Comparison of ENCODE assay signal across 20 mouse cellular contexts in genomic region chr1:163893774-163894527, GRCm38 (mm10). TPM values are rescaled to one million over a fixed set of nuclear protein-coding genes. Genes with fewer than 3 reads are reported as not detected.
DNase-seq lines count a peak whose midpoint lies in the region; ATAC-seq and TF ChIP-seq lines count a peak whose summit lies in the region.
"Had no signal": no experiment of that assay in that cellular context is flagged by ENCODE, and none has a peak within 500 bp of the region (broad histone marks: within the 10 kb centered on the region; RNA-seq: fewer than 3 reads in every experiment).

No protein-coding gene starts in this region.

- no peak overlapping the region for H3K4me2 ChIP-seq in midbrain, embryonic 16.5 days (ENCODE audit: low read length)
- no peak overlapping the region for H3K4me2 ChIP-seq in midbrain, embryonic 11.5 days
- H3K4me2 ChIP-seq: forebrain, embryonic 13.5 days; hindbrain, embryonic 13.5 days; kidney, embryonic 15.5 days had no signal

- H3K27ac ChIP-seq in heart, adult 2 months, result no peak overlapping the region
- H3K27ac ChIP-seq in midbrain, embryonic 16.5 days (ENCODE audit: low read length), result no peak overlapping the region
- no peak overlapping the region for H3K27ac ChIP-seq in midbrain, embryonic 11.5 days (ENCODE audit: low read depth, low read length)
- H3K27ac ChIP-seq in embryonic fibroblast, embryonic 13.5 days (ENCODE audit: insufficient read depth, low read length), result peak overlapping the region; percentile 53
- H3K27ac ChIP-seq: forebrain, embryonic 13.5 days; hindbrain, embryonic 13.5 days; kidney, embryonic 15.5 days had no signal

- TF ChIP-seq EP300 in heart, adult 2 months (IDR thresholded peaks at IDR 0.05; ENCODE audit: insufficient read depth, low read depth, low read length), result no peak

- H3K9me3 ChIP-seq in midbrain, embryonic 16.5 days (replicated peaks; ENCODE audit: control insufficient read depth, low read length, poor library complexity, severe bottlenecking), result no peaks in the 10 kb centered on the region
- H3K9me3 ChIP-seq in midbrain, embryonic 11.5 days (ENCODE audit: control insufficient read depth, low read length), result no peaks in the 10 kb centered on the region
- H3K9me3 ChIP-seq: forebrain, embryonic 13.5 days; hindbrain, embryonic 13.5 days; kidney, embryonic 15.5 days had no signal

- H3K36me3 ChIP-seq in heart, adult 2 months (ENCODE audit: control insufficient read depth, insufficient read depth, low read length), result no peaks in the 10 kb centered on the region
- 0 out of 2 replicates have a peak, but pooled peaks cover 3% of the 10 kb centered on the region for H3K36me3 ChIP-seq in midbrain, embryonic 16.5 days (ENCODE audit: control insufficient read depth, insufficient read depth, low read length)
- no peaks in the 10 kb centered on the region for H3K36me3 ChIP-seq in midbrain, embryonic 11.5 days (ENCODE audit: control insufficient read depth, insufficient read depth, low read length)
- H3K36me3 ChIP-seq: kidney, embryonic 15.5 days had no signal

- 66% methylated on average over 11 of the region's 11 CpGs for WGBS in heart, adult 2 months
- WGBS in midbrain, embryonic 16.5 days, result 72% methylated on average over 11 of the region's 11 CpGs
- 80% methylated on average over 11 of the region's 11 CpGs for WGBS in midbrain, embryonic 11.5 days

- H3K27me3 ChIP-seq in heart, adult 2 months (ENCODE audit: control insufficient read depth, insufficient read depth, low read length), result no peaks in the 10 kb centered on the region
- no peaks in the 10 kb centered on the region for H3K27me3 ChIP-seq in midbrain, embryonic 16.5 days (ENCODE audit: control insufficient read depth, insufficient read depth, low read depth, low read length)
- H3K27me3 ChIP-seq in midbrain, embryonic 11.5 days (ENCODE audit: control insufficient read depth, insufficient read depth, low read length), result no peaks in the 10 kb centered on the region
- H3K27me3 ChIP-seq: forebrain, embryonic 13.5 days; hindbrain, embryonic 13.5 days; kidney, embryonic 15.5 days had no signal

- H3K9ac ChIP-seq in heart, adult 2 months (ENCODE audit: low read depth, low read length), result no peak overlapping the region
- no peak overlapping the region for H3K9ac ChIP-seq in midbrain, embryonic 16.5 days (ENCODE audit: low read depth, low read length)
- no peak overlapping the region for H3K9ac ChIP-seq in midbrain, embryonic 11.5 days (ENCODE audit: low read length)
- H3K9ac ChIP-seq: forebrain, embryonic 13.5 days; hindbrain, embryonic 13.5 days; kidney, embryonic 15.5 days; liver, postnatal 0 days had no signal

- no peaks in the 10 kb centered on the region; the same call in none of the 2 replicates for H3K4me1 ChIP-seq in heart, adult 2 months (ENCODE audit: control insufficient read depth, insufficient read depth, low read length)
- no peaks in the 10 kb centered on the region for H3K4me1 ChIP-seq in midbrain, embryonic 16.5 days (ENCODE audit: control insufficient read depth, insufficient read depth, low read length)
- H3K4me1 ChIP-seq in midbrain, embryonic 11.5 days (ENCODE audit: control insufficient read depth, insufficient read depth, low read length), result no peaks in the 10 kb centered on the region
- H3K4me1 ChIP-seq in embryonic fibroblast, embryonic 13.5 days (ENCODE audit: control insufficient read depth, insufficient read depth, low read length), result no peaks in the 10 kb centered on the region
- H3K4me1 ChIP-seq: forebrain, embryonic 13.5 days; hindbrain, embryonic 13.5 days had no signal

- peak; percentile 89 for DNase-seq in heart, adult 11 months
- no peak for DNase-seq in heart, adult 2 months
- no peak for DNase-seq in midbrain, embryonic 11.5 days (ENCODE audit: low spot score, missing footprints)
- no peak for DNase-seq in cerebellum, adult 9-11 months
- no peak for DNase-seq in cerebellum, adult 11-12 months
- DNase-seq: adrenal gland, postnatal 25 days; cerebellum, postnatal 10 days; gastrocnemius, postnatal 14 days; heart, postnatal 36 days; kidney, adult 11 months; kidney, postnatal 36 days; layer of hippocampus, postnatal 36 days; liver, postnatal 0 days; lung, postnatal 10 days had no signal

- TF ChIP-seq CTCF in heart, adult 2 months (IDR thresholded peaks at IDR 0.05), result no peak
- no peak for TF ChIP-seq CTCF in embryonic fibroblast, embryonic 13.5 days (IDR thresholded peaks at IDR 0.05; ENCODE audit: borderline replicate concordance, insufficient read depth, low read length)

- H3K4me3 ChIP-seq in heart, adult 2 months, result no peak overlapping the region
- no peak overlapping the region for H3K4me3 ChIP-seq in midbrain, embryonic 16.5 days (ENCODE audit: low read depth, low read length)
- H3K4me3 ChIP-seq in midbrain, embryonic 11.5 days (ENCODE audit: low read depth, low read length), result no peak overlapping the region
- no peak overlapping the region for H3K4me3 ChIP-seq in embryonic fibroblast, embryonic 13.5 days (ENCODE audit: insufficient read depth, low read length)
- H3K4me3 ChIP-seq: forebrain, embryonic 13.5 days; hindbrain, embryonic 13.5 days; kidney, embryonic 15.5 days had no signal

- no peak for TF ChIP-seq POLR2A in heart, adult 2 months (IDR thresholded peaks at IDR 0.05; ENCODE audit: insufficient read depth, low read depth, low read length)
- no peak for TF ChIP-seq POLR2A in embryonic fibroblast, embryonic 13.5 days (IDR thresholded peaks at IDR 0.05; ENCODE audit: low read depth, low read length)

- no peaks in the 10 kb centered on the region for H3K79me2 ChIP-seq in heart, adult 2 months (replicated peaks; ENCODE audit: control insufficient read depth, insufficient read depth, low read length)

- intact Hi-C loops in heart, adult 2 months (cut with DNase I), result no loop called here

- peak; percentile 67; the same call in 1 of the 2 replicates for ATAC-seq in midbrain, embryonic 16.5 days
- ATAC-seq in midbrain, embryonic 11.5 days (ENCODE audit: low FRiP score), result no peak
- ATAC-seq: CD4-positive, CD25-positive, alpha-beta regulatory T cell, adult 4 months; forebrain, embryonic 13.5 days; liver, postnatal 0 days had no signal

RNA-seq across cellular contexts. Expression of gene Scyl3, which starts 34.9 kb away (rescaled TPM):
- total RNA-seq in heart, adult 2 months (2021), result 1 to 10 TPM; 4.3 to 5.3 TPM
- polyA plus RNA-seq in heart, adult 2 months (2012; rRNA removed), result 3.4 and 6.0 TPM in 2 replicates
- polyA plus RNA-seq in midbrain, embryonic 16.5 days (2015; fragmentation: Nextera tagmentation; extraction: Ambion mirVana), result 13.0 and 16.7 TPM in 2 replicates
- polyA plus RNA-seq in midbrain, embryonic 11.5 days (2014; fragmentation: Nextera tagmentation; extraction: Ambion mirVana), result 20.0 and 21.1 TPM in 2 replicates
- polyA plus RNA-seq in embryonic fibroblast, embryonic 13.5 days (2011; ENCODE audit: insufficient read length, low read depth, missing spikeins), result 21.7 TPM in 2 replicates
